Mouse (Mus musculus) kidney, embryonic 15.5 days (tissue): Measurements from ENCODE around the gene Mpo. TPM values are rescaled to one million over a fixed set of nuclear protein-coding genes. Genes with fewer than 3 reads are reported as not detected.
A peak's percentile ranks its signal among the peaks of the same experiment; 100 is the strongest.

ENCODE experiments used
- ATAC-seq: fragments of 200-750 bp; cut with Nextera tagmentation; replicated peaks from 2 replicates; pipeline ENCODE4 v1.8.0; 2017; ENCODE audit warnings: moderate TSS enrichment; ENCODE audit not compliant: low FRiP score
- H3K27ac ChIP-seq: fragments of 300-500 bp; sonication (generic); 2 replicates; pipeline ENCODE4 v1.5.1; 2015; ENCODE audit warnings: mild to moderate bottlenecking, inconsistent platforms
- H3K27me3 ChIP-seq: fragments of 300-500 bp; sonication (generic); 2 replicates; pipeline ENCODE4 v1.6.1; 2015; ENCODE audit warnings: inconsistent platforms
- H3K36me3 ChIP-seq: fragments of 300-500 bp; sonication (generic); 2 replicates; pipeline ENCODE4 v1.6.1; 2015; ENCODE audit warnings: inconsistent platforms
- H3K4me1 ChIP-seq: fragments of 300-500 bp; sonication (generic); 2 replicates; pipeline ENCODE4 v1.6.1; 2015; ENCODE audit warnings: inconsistent platforms
- H3K4me2 ChIP-seq: fragments of 300-500 bp; sonication (generic); 2 replicates; pipeline ENCODE4 v1.6.1; 2015; ENCODE audit warnings: moderate library complexity, mild to moderate bottlenecking, inconsistent platforms
- H3K4me3 ChIP-seq: fragments of 300-500 bp; sonication (generic); replicated peaks from 2 replicates; pipeline ENCODE4 v1.5.1; 2015; ENCODE audit warnings: mild to moderate bottlenecking, inconsistent platforms
- H3K9ac ChIP-seq: fragments of 300-500 bp; sonication (generic); 2 replicates; pipeline ENCODE4 v1.6.1; 2015; ENCODE audit warnings: mild to moderate bottlenecking, inconsistent platforms
- H3K9me3 ChIP-seq: fragments of 300-500 bp; sonication (generic); replicated peaks from 2 replicates; pipeline ENCODE4 v1.6.1; 2016; ENCODE audit warnings: inconsistent platforms
- WGBS: fragments of 180-500 bp; shearing (Covaris S2); methylation state at CpG from one replicate; pipeline ENCODE4 v1.1.7; 2015; ENCODE audit warnings: mixed read lengths; 5-methylcytosine and 5-hydroxymethylcytosine counted together
- polyA plus RNA-seq: library from polyadenylated mRNA; unstranded; fragments of >200 nt; fragmentation: Nextera tagmentation; extraction: Ambion mirVana; gene quantifications from 2 replicates; pipeline ENCODE4 v1.2.1, GENCODE M21; 2015

Mpo gene
- polyA plus RNA-seq = 4.2 and 5.7 TPM in 2 replicates

DNA sequence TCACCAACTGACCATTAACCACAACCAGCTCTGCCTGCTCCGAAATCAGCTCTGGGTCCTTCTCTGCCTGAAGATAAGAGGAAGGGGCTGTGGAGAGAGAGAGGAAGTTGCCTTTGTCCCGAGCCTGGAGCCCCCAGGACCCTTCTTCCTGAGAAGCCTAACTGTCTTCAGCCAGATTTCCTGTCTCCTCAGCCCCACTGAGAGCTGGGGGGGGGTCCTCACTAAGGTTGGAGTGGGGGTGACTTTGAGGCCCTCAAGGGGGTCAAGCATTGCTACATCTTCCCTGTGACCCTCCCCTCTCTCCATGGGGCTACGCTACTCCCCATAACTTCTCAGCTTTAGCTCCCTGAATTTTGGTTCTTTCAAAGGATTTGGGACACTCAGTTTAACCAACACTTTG lies at the start of gene Mpo:
Gene Mpo (plus strand): TSS at position 122 of the 400 bp plus-strand sequence.
- no peaks in the 10 kb centered on the region for H3K9me3 ChIP-seq
- no peak for ATAC-seq
- 66% methylated on average over 3 of the region's 3 CpGs for WGBS

DNA sequence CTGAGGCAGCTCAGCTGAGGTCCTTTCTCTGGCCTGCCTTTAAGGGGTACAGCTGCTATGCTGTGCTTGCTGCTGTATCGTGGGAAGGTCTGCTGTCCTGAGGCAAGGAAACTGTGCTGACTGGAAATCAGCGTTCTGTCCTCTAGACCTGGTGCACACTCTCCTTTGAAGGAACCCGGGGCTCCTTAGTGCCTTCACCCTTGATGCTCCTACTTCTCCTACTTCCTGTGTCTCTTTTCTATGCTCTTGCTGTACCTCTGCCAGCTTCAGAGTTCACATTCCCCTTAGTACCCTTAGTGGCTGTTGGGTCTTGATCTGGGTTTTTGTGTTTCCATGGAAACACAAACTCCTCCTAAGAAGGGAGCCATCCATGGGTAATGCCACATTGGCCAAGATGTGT lies 49.7 kb upstream of the Mpo start:
- no peaks in the 10 kb centered on the region for H3K27me3 ChIP-seq
- WGBS = 90% methylated on average over 3 of the region's 3 CpGs
- peaks cover 63% of the 10 kb centered on the region for H3K36me3 ChIP-seq
- H3K4me3 ChIP-seq = no peak overlapping the region
- H3K9me3 ChIP-seq = no peaks in the 10 kb centered on the region
- H3K4me2 ChIP-seq = no peak overlapping the region
- peaks cover 6% of the 10 kb centered on the region for H3K4me1 ChIP-seq
- no peak overlapping the region for H3K27ac ChIP-seq
- H3K9ac ChIP-seq = no peak overlapping the region
- ATAC-seq = no peak

More for the DNA sequence above, at the start of gene Mpo:
- Histone ChIP-seq H3K36me3 (no peaks in the 10 kb centered on the region), H3K27ac (no peak within 1 kb of the TSS), H3K4me1 (no peaks in the 10 kb centered on the region), H3K9ac (no peak within 1 kb of the TSS), H3K27me3 (no peaks in the 10 kb centered on the region), H3K4me2 (no peak within 1 kb of the TSS), H3K4me3 (no peak within 1 kb of the TSS)

DNA sequence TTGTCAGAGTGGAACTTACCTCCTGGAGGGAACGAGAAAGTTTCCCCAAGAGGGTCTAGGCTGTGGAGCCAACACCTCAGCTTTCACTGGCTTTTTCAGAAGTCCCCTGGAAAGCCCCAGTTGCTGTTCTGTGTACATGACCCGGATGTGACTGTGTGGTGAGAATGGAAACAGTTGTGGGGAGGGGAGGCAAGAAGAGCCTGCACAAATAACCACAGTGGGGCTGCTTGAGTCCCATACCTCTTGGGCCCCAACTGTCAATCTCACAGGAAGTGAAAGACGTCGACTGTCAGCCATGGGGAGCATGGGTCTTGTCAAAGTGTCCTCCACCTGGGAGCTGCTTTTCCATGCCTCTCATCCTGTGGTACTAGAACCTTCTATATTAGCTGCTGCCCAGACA lies 48.4 kb upstream of the Mpo start:
- no peak overlapping the region for H3K4me2 ChIP-seq
- no peaks in the 10 kb centered on the region for H3K27me3 ChIP-seq
- H3K4me1 ChIP-seq = peaks cover 16% of the 10 kb centered on the region
- WGBS = 87% methylated on average over 4 of the region's 4 CpGs
- H3K4me3 ChIP-seq = no peak overlapping the region
- no peaks in the 10 kb centered on the region for H3K9me3 ChIP-seq
- peaks cover 53% of the 10 kb centered on the region for H3K36me3 ChIP-seq
- ATAC-seq = no peak
- H3K9ac ChIP-seq = no peak overlapping the region
- H3K27ac ChIP-seq = no peak overlapping the region

DNA sequence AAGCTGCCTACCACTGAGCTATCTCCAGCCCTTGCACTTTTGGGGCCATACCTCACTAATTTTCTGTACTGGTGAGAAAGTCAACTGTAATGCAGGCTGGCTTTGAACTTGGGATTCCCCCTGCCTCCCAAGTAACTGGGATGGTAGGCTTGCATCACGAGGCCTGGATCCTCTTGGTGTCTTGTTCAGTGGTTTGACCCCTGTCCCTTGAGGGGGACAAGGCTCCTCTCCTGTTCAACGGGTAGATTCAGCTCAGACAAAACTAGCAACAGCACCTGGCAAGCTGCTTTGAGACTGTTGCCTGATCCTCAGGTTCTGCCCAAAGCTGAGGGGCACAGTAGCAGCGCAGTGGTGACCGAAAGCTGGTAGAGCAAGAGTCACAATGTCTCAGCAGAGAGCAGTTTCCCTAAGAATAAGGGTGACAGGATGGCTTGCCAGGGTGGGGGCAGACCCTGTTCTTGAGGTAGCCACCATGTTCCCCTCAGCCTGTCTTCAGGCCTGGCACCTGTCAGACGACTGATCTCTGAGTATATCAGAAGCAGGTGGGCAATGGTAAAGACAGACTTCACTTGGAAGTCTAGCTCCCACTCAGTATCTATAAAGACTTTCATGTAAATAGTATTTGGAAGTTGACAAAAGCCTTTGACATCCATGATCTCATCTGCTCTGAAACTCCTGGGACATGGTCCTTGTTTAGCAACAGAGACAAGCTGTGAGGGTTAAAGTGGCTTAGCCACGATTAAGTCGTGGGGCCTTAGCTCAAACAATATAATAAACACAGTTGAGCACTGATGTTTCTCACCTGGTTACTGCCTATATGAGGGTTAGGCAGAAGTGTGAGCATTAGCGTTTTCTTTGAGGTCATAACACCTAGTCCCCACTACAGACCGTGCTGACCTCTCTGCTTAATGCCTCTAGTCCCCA lies 47.5 kb upstream of the Mpo start:
- H3K36me3 ChIP-seq = peaks cover 44% of the 10 kb centered on the region
- WGBS = 78% methylated on average over 9 of the region's 9 CpGs

DNA sequence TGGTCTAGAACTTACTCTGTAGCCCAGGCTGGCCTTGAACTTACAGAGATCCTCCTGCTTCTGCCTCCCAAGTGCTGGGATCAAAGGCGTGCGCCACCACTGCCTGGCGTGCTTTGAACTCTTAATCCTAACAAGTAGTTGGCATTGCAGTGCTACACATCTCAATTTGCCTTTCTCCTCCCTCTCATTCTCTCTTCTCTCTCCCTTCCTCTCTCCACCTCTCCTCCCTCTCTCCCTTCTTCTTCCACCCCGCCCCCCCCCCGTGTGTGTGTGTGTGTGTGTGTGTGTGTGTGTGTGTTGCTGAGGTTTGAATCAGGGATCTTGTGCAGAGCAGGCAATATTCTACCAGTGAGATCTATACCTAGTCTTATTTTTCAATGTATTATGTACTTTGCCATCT lies 46.1 kb upstream of the Mpo start:
- H3K27me3 ChIP-seq = no peaks in the 10 kb centered on the region
- ATAC-seq = no peak
- H3K9ac ChIP-seq = no peak overlapping the region
- peaks cover 30% of the 10 kb centered on the region for H3K36me3 ChIP-seq
- H3K4me2 ChIP-seq = no peak overlapping the region
- WGBS = 95% methylated on average over 4 of the region's 5 CpGs
- no peak overlapping the region for H3K27ac ChIP-seq
- H3K4me3 ChIP-seq = no peak overlapping the region
- H3K9me3 ChIP-seq = no peaks in the 10 kb centered on the region
- H3K4me1 ChIP-seq = peaks cover 16% of the 10 kb centered on the region

More for the DNA sequence above, 47.5 kb upstream of the Mpo start:
- H3K9ac ChIP-seq = no peak overlapping the region
- no peak overlapping the region for H3K27ac ChIP-seq
- H3K4me3 ChIP-seq = no peak overlapping the region
- H3K27me3 ChIP-seq = no peaks in the 10 kb centered on the region
- ATAC-seq = no peak
- no peaks in the 10 kb centered on the region for H3K9me3 ChIP-seq
- peaks cover 16% of the 10 kb centered on the region for H3K4me1 ChIP-seq
- H3K4me2 ChIP-seq = no peak overlapping the region

DNA sequence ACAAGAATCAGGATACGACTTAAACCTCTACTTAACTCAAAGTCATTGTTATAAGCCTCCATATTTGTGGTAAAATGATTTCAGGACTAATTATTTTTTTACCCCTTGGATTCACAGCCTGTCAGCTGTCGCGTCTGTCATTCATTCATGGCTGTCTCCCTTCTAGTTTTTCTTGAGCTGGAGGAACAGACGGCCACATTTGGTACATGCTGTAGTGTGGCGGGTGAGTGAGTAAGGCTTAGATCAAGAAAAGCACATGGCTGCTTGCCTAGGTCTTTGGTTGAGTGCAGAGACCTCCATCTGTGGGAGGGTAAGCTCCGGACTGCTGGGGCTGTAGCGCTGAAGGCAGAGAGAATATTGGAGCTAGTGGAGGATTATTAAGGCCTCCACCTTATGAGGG lies 45.7 kb upstream of the Mpo start:
- no peak for ATAC-seq
- peaks cover 26% of the 10 kb centered on the region for H3K36me3 ChIP-seq
- H3K4me2 ChIP-seq = no peak overlapping the region
- H3K4me3 ChIP-seq = no peak overlapping the region
- no peak overlapping the region for H3K9ac ChIP-seq
- no peak overlapping the region for H3K27ac ChIP-seq
- WGBS = 93% methylated on average over 7 of the region's 7 CpGs
- no peaks in the 10 kb centered on the region for H3K9me3 ChIP-seq
- no peaks in the 10 kb centered on the region for H3K27me3 ChIP-seq
- peaks cover 16% of the 10 kb centered on the region for H3K4me1 ChIP-seq

DNA sequence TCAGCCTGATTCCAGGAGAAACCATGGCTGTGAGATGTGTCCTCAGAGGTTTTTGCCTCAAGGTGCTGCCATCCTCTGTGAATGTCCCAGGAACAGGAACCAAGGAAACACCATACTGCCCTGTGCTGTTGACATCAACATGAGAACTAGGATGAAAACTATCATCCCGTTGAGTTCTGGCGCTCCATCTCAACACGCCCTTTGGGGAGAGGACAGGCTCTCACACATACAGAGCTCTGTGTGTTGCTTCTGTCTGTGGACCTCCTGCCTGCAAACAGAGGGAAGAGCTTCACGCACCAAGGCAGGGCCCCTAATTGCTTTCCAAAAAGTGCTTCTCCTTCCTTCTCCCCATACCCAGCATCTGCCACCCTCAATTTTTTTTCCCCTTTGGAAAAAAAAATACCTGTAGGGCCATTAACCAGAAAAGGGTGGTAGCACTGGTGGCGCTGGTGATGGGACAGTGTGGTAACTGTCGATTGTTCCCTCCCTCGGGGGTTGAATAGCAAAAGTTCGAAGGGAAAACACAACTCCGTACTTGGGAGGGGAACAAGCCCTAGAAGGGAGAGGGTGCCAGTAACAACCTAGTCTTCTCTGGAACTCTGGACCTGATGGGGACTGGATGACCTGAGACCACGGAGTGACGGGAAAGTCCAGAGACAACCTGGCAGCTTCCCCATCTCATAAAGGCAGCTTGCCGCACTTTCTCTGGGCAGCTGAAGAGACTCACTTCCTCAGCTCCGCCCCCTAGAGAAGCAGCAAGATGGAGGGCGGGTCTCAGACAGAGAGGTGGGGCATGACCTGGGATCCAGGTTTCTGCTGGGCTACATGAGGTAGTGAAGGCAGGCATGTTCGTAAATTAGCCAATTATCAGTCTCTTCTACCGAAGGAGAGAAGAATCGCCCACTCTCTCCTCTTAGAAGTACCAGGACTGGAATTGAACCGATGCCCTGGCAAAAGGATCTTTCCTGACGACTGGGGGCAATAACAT lies 45.0 kb upstream of the Mpo start:
- Histone ChIP-seq H3K4me3 (peak overlapping the region; percentile 19), H3K9ac (no peak overlapping the region)

DNA sequence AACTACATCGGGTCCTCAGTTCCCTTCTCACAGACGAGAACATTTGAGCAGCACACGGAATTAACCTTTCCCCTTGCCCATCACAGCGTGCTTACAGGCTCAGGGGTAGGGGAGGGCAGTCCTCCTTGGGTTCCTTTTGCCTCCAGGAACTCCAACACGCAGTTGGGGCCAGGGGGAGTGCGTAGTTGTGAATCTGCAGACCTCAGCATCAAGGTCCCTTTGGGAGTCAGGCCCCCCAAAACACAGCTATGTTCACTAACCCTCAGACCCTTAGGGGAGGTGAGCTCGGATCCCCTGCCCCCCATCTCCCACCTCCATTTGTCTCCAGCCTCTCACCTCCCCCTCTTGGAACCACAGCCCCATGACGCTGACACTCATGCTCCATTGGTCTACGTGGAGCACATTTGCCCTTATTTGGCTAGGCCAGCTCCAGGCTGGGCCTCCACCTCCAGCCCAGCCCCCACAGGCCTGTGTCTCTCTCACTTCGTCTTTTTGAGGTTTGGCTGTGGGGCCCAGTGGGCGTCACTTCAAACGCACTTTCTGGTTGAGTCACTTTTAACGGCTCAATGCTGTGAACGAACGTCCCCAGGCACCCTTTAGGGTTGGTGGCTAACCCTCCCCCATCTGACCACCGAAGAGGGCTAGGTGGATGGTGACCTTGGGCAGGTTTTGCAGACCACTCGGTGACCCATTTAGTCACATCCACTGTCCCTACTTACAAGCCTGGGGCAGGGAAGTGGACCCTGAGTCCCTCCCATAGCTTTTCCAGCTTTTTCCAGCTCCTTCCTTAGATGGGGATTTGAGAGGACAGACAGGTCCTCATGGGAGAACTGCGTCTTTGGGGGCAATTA lies 44.0 kb upstream of the Mpo start:
- peak; percentile 89 for ATAC-seq
- Histone ChIP-seq H3K9ac (no peak overlapping the region), H3K4me2 (peak overlapping the region; percentile 46), H3K4me1 (peaks cover 18% of the 10 kb centered on the region), H3K36me3 (peaks cover 11% of the 10 kb centered on the region), H3K27me3 (no peaks in the 10 kb centered on the region), H3K4me3 (peak overlapping the region; percentile 19; the same call in 1 of the 2 replicates), H3K27ac (peak overlapping the region; percentile 76), H3K9me3 (no peaks in the 10 kb centered on the region)
- WGBS = 20% methylated on average over 18 of the region's 18 CpGs

More for the DNA sequence above, 45.0 kb upstream of the Mpo start:
- Histone ChIP-seq H3K36me3 (peaks cover 21% of the 10 kb centered on the region), H3K27ac (peak overlapping the region; percentile 76), H3K27me3 (no peaks in the 10 kb centered on the region), H3K9me3 (no peaks in the 10 kb centered on the region), H3K4me1 (peaks cover 16% of the 10 kb centered on the region), H3K4me2 (peak overlapping the region; percentile 46)
- 28% methylated on average over 19 of the region's 19 CpGs for WGBS
- peak; percentile 78 for ATAC-seq

DNA sequence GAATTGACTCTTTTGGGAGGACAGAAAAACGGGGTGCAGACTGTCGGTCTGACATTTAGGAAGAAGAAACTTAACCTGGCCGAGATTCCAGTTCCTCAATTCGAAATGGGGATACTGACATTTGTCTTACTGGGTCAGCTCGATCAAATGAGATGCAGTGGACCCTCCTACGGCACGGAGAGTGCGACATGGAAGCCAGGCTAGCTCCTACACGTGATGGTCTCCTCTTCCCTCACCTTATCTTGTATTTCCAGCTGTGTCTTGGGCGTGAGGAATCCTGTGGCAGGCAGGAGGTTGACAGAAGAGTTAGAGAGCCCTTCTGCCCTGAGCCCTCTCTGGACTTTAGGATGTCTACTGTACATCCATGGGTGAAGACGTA lies 43.3 kb upstream of the Mpo start:
- no peak overlapping the region for H3K9ac ChIP-seq
- peaks cover 23% of the 10 kb centered on the region for H3K4me1 ChIP-seq
- peak overlapping the region; percentile 76 for H3K27ac ChIP-seq
- no peaks in the 10 kb centered on the region for H3K27me3 ChIP-seq
- H3K4me3 ChIP-seq = no peak overlapping the region
- H3K36me3 ChIP-seq = peaks cover 5% of the 10 kb centered on the region
- no peaks in the 10 kb centered on the region for H3K9me3 ChIP-seq
- WGBS = 79% methylated on average over 11 of the region's 11 CpGs
- H3K4me2 ChIP-seq = no peak overlapping the region
- ATAC-seq = 0 out of 2 replicates have a peak, but pooled peaks have one; percentile 48

DNA sequence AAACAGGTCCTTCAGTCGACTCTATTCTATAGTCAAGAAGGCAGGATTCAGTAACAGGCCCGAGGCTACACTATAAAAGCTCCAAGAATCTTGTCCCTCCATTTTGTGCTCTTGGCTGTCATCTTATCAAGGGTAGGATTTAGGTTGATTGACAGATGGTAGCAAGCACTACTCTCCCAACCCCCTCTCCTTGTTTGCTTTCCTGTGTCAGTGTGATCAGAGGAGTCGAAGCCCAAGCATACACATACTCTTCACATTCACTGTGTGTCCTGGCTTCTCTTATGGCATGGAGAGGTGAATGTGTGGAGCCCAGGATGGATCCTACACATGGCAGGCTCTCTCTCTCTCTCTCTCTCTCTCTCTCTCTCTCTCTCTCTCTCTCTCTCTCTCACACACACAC lies 42.9 kb upstream of the Mpo start:
- Histone ChIP-seq H3K4me2 (no peak overlapping the region), H3K27me3 (no peaks in the 10 kb centered on the region), H3K4me1 (peaks cover 23% of the 10 kb centered on the region), H3K4me3 (no peak overlapping the region), H3K9ac (no peak overlapping the region), H3K9me3 (no peaks in the 10 kb centered on the region), H3K36me3 (0 out of 2 replicates have a peak, but pooled peaks cover under 1% of the 10 kb centered on the region), H3K27ac (peak overlapping the region; percentile 76; the same call in 1 of the 2 replicates)
- 73% methylated on average over 3 of the region's 3 CpGs for WGBS
- no peak for ATAC-seq

DNA sequence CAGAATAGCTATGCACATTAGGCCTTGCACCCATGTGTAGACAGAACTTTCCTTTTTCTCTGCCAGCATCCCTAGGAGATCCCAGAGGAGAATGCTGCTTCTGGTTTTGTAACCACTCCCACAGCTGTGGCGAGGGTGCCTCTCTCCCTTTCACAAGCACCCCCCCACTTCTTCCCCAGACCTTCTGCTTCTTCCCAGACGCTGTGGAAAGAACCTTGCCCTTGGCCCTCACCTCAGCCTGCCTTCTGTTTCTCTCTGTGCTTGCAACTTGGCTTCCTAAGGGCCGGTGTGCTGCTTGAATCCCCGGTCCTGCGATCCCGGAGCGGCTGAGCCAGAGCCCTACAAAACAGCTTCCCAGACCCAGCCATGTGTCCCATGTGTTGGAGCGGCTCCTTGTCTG lies 42.4 kb upstream of the Mpo start:
- Histone ChIP-seq H3K27me3 (no peaks in the 10 kb centered on the region), H3K36me3 (no peaks in the 10 kb centered on the region), H3K27ac (peak overlapping the region; percentile 18; the same call in 1 of the 2 replicates), H3K4me1 (peaks cover 23% of the 10 kb centered on the region), H3K4me2 (0 out of 2 replicates have a peak overlapping the region, but pooled peaks have one; percentile 4), H3K4me3 (no peak overlapping the region), H3K9ac (no peak overlapping the region), H3K9me3 (no peaks in the 10 kb centered on the region)
- WGBS = 83% methylated on average over 8 of the region's 8 CpGs
- no peak for ATAC-seq
